Mouse (Mus musculus) spleen, adult 18-20 months (tissue): ENCODE measurements around the gene Zbtb20.

Experiments used
- DNase-seq, 2 experiments: peaks; one replicate each; pipeline ENCODE4 v3.0.0; 2022; ENCODE audit warnings: mixed read lengths in 2 of 2

The Zbtb20 gene

DNA sequence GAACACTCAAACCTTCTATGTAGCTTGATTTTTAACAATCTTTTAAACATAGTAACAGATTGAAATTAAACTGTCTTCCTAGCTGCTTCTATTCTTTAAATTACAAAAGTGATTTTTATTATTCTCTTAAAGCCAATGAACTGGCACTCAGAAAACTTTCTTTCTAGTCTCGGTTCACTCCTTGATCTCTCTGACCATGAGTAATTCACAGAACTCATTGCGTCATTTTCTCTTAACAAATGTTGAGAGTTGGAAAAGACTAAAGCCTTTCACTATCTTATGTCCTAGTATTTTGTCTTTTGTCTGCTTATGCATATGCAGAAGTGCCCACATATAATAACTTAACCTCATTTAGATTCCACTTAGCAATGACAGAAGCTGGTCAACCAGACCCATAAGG, 525.3 kb downstream of the Zbtb20 start:
- no peak for DNase-seq

- no peak for DNase-seq
Measured at GRCm38 (mm10) chr16:43402888-43403287, 527.2 kb downstream of the Zbtb20 start.

DNA sequence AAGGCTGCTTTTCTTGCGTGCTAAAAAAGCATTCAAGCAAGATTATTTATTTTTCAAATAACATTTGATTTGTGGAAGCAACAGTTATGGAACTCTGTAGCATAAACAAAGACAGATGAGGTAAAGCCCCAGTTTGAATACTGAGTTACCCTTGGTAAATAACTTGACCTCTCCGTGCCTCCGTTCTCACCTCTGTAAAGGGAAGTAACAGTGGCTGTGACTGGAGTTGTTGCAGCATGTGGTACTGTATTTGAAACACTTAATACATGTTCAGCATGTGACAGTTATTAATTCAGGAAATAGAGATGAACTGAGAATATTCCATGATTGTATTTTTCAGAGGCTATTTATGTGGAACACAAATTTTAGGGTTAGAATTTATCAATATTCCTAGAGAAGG, 529.4 kb downstream of the Zbtb20 start:
- DNase-seq, result no peak

DNA sequence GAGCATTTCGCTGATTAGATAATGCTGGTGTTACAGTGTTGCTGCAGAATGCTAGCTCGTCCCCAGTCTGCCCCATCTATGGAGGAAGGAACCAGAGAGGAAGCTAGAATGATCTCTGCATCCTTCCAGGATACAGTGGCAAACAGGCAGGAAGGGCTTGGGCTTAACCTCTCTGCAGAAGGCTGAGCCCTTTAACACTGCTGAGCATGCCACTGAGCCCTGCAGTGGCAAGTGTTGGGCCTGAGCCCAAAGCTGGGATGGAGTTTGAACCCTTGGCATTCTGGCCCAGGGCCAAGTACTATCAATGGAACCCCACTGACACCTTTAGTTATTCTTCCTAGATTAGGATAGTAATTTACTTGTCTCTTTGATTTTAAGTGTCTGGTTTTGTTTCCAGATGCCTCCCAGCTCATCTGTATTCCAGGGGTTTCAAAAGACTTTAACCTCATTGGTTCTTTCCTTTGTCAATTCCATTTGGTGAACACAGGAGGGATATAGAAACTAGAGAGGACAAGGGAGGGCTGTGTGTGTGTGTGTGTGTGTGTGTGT, 532.0 kb downstream of the Zbtb20 start:
- no peak for DNase-seq

GRCm38 (mm10) chr16:43408622-43409021, 532.9 kb downstream of the Zbtb20 start:
- no peak for DNase-seq

GRCm38 (mm10) chr16:43409108-43409909, 533.6 kb downstream of the Zbtb20 start:
- DNase-seq, result no peak

GRCm38 (mm10) chr16:43409910-43410612, 534.4 kb downstream of the Zbtb20 start:
- no peak for DNase-seq

GRCm38 (mm10) chr16:43410613-43410974, 534.9 kb downstream of the Zbtb20 start:
- DNase-seq, result no peak

DNA sequence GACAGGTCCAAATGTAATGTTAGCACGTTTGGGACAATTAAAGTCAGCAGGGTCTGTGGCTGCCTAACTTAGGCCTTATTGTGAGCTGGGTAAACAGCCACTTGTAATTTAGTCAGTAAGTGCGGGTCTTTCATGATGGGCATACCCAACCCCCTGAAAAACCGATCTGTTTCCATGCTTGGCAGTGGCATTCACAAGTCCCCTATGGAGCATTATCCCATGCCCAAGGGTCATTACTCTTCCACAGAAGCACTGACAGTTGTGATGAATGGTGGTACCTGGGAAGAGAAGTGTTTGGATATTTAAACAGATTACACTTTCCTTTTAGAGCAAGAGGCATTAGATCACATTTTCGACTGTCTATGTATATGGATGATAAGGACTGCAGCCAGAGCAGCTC, 540.2 kb downstream of the Zbtb20 start:
- DNase-seq, result no peak

DNA sequence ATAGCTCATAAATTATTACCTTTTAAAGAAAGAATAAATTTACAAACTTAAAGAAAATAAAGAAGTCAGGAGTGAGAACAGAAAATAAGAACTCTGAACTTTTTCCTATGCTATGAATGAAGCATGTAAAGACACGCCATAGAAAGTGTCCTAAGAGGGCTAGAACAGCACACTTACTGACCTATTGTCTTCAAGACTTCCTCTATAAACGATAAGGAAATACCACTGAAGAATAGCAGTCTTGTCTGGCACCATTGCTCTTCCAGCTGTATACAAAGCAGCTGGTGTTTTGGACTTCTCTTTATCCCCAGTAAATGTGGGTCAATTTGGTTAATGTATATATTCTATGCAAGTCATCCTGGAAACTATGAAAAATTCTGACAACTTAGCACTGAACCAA, 544.2 kb downstream of the Zbtb20 start:
- no peak for DNase-seq

DNA sequence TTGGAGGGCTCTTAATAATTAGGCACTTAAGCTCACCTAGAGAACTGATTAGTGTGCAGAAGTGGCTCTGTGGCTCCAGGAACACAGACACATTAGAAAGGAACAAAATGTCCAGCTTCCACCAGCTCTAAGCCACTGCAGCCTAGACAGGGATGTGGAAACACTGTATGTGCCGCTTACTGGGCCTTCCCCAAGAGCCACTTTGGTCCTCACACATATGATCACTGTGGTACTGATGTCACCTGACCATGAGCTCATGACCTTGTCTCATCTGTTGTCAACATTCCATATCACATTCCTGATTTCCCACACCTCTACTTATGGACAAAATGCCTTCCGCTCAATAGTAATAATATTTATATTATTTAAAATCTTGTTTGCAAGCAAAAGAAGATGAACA, 553.3 kb downstream of the Zbtb20 start:
- no peak for DNase-seq

DNA sequence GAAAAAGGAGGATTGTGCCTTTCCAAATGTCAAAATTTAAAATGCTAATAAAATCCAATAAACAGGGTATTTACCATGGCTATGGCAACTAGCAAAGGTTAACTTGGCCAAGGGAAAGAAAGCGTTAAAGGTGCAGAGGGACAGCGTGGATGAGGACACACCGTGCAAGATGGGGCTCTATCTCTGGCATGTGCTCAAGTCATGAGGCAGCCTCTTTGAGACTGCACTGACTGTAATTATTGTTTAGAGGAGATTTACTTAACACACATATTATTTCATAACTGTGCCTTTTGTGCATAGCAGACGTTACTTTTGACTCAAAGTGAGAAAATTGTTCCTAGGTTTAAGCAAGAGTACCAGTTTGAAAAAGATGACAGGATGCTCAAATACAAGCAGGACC, 554.3 kb downstream of the Zbtb20 start:
- no peak for DNase-seq

DNA sequence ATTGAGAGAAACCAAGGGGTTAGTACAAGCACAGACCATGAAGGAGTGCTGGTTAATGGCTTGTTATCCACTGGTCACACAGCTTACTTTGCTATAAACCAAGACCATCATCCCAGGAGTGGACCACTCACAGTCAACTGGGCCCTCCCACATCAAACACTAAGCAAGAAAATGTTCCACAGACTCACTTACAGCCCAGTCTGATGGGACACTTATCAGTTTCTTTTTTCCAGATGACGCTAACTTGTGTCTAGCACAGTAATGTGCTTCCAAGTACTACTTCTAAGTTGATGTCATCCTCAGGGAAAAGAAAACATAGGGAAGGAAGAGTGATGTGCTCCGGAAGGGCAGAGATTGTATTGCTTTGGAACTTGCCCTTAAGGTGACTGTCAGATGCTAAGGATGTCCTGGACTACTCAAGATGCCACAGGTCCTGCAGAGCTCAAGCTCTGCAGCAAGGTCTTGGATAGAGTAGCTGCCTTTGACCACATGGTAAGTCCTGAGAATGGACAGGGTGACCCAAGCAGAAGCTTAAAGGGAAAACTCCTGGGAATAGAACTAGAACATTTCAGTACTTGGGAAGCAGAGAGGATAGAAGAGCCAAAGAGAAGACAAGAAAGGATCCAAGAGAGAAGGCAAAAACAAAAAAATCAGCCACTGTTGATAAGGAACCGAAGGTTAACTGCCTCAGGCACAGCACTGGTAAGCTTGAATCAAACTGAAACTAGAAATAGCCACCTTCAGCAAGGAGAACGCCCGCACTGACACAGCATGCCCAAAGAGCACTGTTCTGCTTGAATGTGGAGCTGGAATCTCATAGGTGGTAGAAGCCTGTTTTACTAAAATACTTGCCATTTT, 556.1 kb downstream of the Zbtb20 start:
- DNase-seq, result no peak

GRCm38 (mm10) chr16:43434941-43435340, 559.3 kb downstream of the Zbtb20 start:
- peak in 1 of 2 experiments; percentile 10 for DNase-seq

- DNase-seq, result no peak
Measured at GRCm38 (mm10) chr16:43438878-43439371, 563.2 kb downstream of the Zbtb20 start.

DNA sequence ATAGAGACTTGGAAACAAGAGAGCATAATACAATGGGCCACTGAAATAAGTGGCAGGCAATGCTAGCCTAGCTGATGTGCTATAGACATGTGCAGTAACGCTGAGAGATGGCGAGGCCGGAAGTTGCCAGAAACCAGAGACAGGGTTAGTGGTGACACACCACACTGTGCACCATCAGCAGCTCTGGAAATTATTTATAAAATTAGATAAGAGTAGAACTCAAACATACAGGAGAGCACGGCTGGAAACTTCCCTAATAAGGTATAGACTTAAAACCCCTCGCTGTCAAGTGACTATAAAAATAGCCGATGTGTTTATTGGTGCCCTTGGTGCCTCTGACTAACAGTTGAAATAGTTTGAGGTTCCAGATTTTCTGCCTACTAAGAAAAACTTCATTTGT, 565.7 kb downstream of the Zbtb20 start:
- no peak for DNase-seq

- no peak for DNase-seq
Measured at GRCm38 (mm10) chr16:43443034-43443433, 567.4 kb downstream of the Zbtb20 start.

GRCm38 (mm10) chr16:43448141-43448981, 572.7 kb downstream of the Zbtb20 start:
- no peak for DNase-seq

- no peak for DNase-seq
Measured at GRCm38 (mm10) chr16:43454370-43454934, 578.8 kb downstream of the Zbtb20 start.

GRCm38 (mm10) chr16:43456446-43457172, 580.9 kb downstream of the Zbtb20 start:
- DNase-seq, result no peak

GRCm38 (mm10) chr16:43457814-43458213, 582.1 kb downstream of the Zbtb20 start:
- DNase-seq, result no peak
